Mouse (Mus musculus) embryonic fibroblast, embryonic 13.5 days (primary cell): ENCODE measurements around the gene Hp. TPM values are rescaled to one million over a fixed set of nuclear protein-coding genes. Genes with fewer than 3 reads are reported as not detected.

Experiments used
- H3K27ac ChIP-seq: 2 replicates; pipeline ENCODE4 v1.5.1; 2012; ENCODE audit warnings: low read length, control low read depth, inconsistent platforms; ENCODE audit not compliant: insufficient read depth
- H3K4me1 ChIP-seq: 2 replicates; pipeline ENCODE4 v1.6.1; 2011; ENCODE audit warnings: low read length; ENCODE audit not compliant: control insufficient read depth, insufficient read depth
- H3K4me3 ChIP-seq: 2 replicates; pipeline ENCODE4 v1.5.1; 2011; ENCODE audit warnings: mild to moderate bottlenecking, control low read depth, low read length; ENCODE audit not compliant: insufficient read depth
- CTCF ChIP-seq: IDR thresholded peaks from 2 replicates; pipeline ENCODE4 v1.5.1; 2011; ENCODE audit warnings: mild to moderate bottlenecking, control low read depth, low read length, moderate library complexity, borderline replicate concordance; ENCODE audit not compliant: insufficient read depth
- POLR2A ChIP-seq: IDR thresholded peaks from 2 replicates; pipeline ENCODE4 v1.6.1; 2011; ENCODE audit warnings: low read depth, mild to moderate bottlenecking, control low read depth, low read length, moderate library complexity
- polyA plus RNA-seq: library from polyadenylated mRNA; stranded (reverse); fragments of >200 nt; gene quantifications from 2 replicates; pipeline ENCODE4 v1.2.4, GENCODE M21; 2011; ENCODE audit warnings: low read depth; ENCODE audit not compliant: missing spikeins, insufficient read length

Gene Hp
- polyA plus RNA-seq, 1 experiment: 0.39 TPM

GRCm38 (mm10) chr8:109565498-109566333, 13.3 kb downstream of the Hp start, which contains the start of the genes Dhx38 and Txnl4b:
Gene Dhx38, minus strand, starts transcription at chr8:109565861.
Gene Txnl4b, plus strand, starts transcription at chr8:109565892.
- TF ChIP-seq CTCF (no peak), POLR2A (peak; percentile 66; the same call in 1 of the 2 replicates)
- Histone ChIP-seq H3K27ac (peak within 1 kb of the TSS; percentile 81), H3K4me3 (peak within 1 kb of the TSS; percentile 91), H3K4me1 (peaks cover 3% of the 10 kb centered on the region; the same call in 1 of the 2 replicates)

- Histone ChIP-seq H3K27ac (peak overlapping the region; percentile 81), H3K4me3 (peak overlapping the region; percentile 91), H3K4me1 (peaks cover 3% of the 10 kb centered on the region; the same call in 1 of the 2 replicates)
- TF ChIP-seq CTCF (no peak), POLR2A (no peak)
Measured at GRCm38 (mm10) chr8:109564766-109565165, 14.2 kb downstream of the Hp start.

GRCm38 (mm10) chr8:109563881-109564280, 15.1 kb downstream of the Hp start:
- Histone ChIP-seq H3K27ac (no peak overlapping the region), H3K4me3 (no peak overlapping the region), H3K4me1 (peaks cover 3% of the 10 kb centered on the region; the same call in 1 of the 2 replicates)
- no peak for TF ChIP-seq CTCF
- no peak for TF ChIP-seq POLR2A

GRCm38 (mm10) chr8:109551663-109552062, 27.3 kb downstream of the Hp start:
- H3K4me1 ChIP-seq: no peaks in the 10 kb centered on the region
- no peak overlapping the region for H3K27ac ChIP-seq
- TF ChIP-seq POLR2A (no peak), CTCF (peak; percentile 52; the same call in 1 of the 2 replicates)
- no peak overlapping the region for H3K4me3 ChIP-seq

GRCm38 (mm10) chr8:109544049-109544448, 34.9 kb downstream of the Hp start:
- no peak for TF ChIP-seq POLR2A
- no peak for TF ChIP-seq CTCF
- no peaks in the 10 kb centered on the region for H3K4me1 ChIP-seq
- H3K27ac ChIP-seq: no peak overlapping the region
- H3K4me3 ChIP-seq: no peak overlapping the region

- TF ChIP-seq POLR2A (no peak), CTCF (no peak)
- Histone ChIP-seq H3K4me3 (no peak overlapping the region), H3K27ac (0 out of 2 replicates have a peak overlapping the region, but pooled peaks have one; percentile 32)
Measured at GRCm38 (mm10) chr8:109542748-109543519, 36.0 kb downstream of the Hp start.

GRCm38 (mm10) chr8:109542165-109542564, 36.8 kb downstream of the Hp start:
- no peak overlapping the region for H3K27ac ChIP-seq
- no peak for TF ChIP-seq CTCF
- TF ChIP-seq POLR2A: no peak
- no peak overlapping the region for H3K4me3 ChIP-seq
- H3K4me1 ChIP-seq: no peaks in the 10 kb centered on the region

More at GRCm38 (mm10) chr8:109542748-109543519, 36.0 kb downstream of the Hp start:
- no peaks in the 10 kb centered on the region for H3K4me1 ChIP-seq

GRCm38 (mm10) chr8:109536703-109537102, 42.3 kb downstream of the Hp start:
- no peak overlapping the region for H3K4me3 ChIP-seq
- TF ChIP-seq CTCF (peak; percentile 72; the same call in 1 of the 2 replicates), POLR2A (no peak)
- H3K27ac ChIP-seq: no peak overlapping the region
- H3K4me1 ChIP-seq: no peaks in the 10 kb centered on the region

GRCm38 (mm10) chr8:109535140-109535990, 43.6 kb downstream of the Hp start:
- TF ChIP-seq CTCF: no peak
- TF ChIP-seq POLR2A: no peak
- H3K27ac ChIP-seq: no peak overlapping the region
- no peak overlapping the region for H3K4me3 ChIP-seq
- H3K4me1 ChIP-seq: no peaks in the 10 kb centered on the region

Other genes with a start within 250 kb of the Hp start
- gene Pmfbp1, start 85.1 kb downstream of the Hp start, polyA plus RNA-seq: not detected in 2 replicates
- gene Dhx38, start 13.3 kb downstream of the Hp start, polyA plus RNA-seq: 23.0 and 23.3 TPM in 2 replicates
- gene Txnl4b, start 13.3 kb downstream of the Hp start, polyA plus RNA-seq: 8.2 and 13.1 TPM in 2 replicates
- 8.0 and 10.6 TPM in 2 replicates for gene Dhodh, start 29.5 kb upstream of the Hp start, polyA plus RNA-seq
- not detected in 2 replicates for gene Pkd1l3, start 35.3 kb upstream of the Hp start, polyA plus RNA-seq
- gene Ist1, start 114.1 kb upstream of the Hp start, polyA plus RNA-seq: 72.9 and 74.4 TPM in 2 replicates
- 10.9 and 14.6 TPM in 2 replicates for gene Zfp821, start 126.4 kb upstream of the Hp start, polyA plus RNA-seq
- gene Atxn1l, start 158.6 kb upstream of the Hp start, polyA plus RNA-seq: 25.3 and 32.0 TPM in 2 replicates
- 71.7 and 77.2 TPM in 2 replicates for gene Ap1g1, start 199.4 kb upstream of the Hp start, polyA plus RNA-seq